Mouse (Mus musculus) midbrain, postnatal 0 days (tissue): Measurements from ENCODE around the gene Il5. TPM values are rescaled to one million over a fixed set of nuclear protein-coding genes. Genes with fewer than 3 reads are reported as not detected.

Experiments used
- ATAC-seq: fragments of 200-750 bp; cut with Nextera tagmentation; 2 replicates; pipeline ENCODE4 v1.8.0; 2017; ENCODE audit warnings: moderate number of reproducible peaks, mild to moderate bottlenecking, moderate TSS enrichment, moderate library complexity; ENCODE audit not compliant: low FRiP score
- DNase-seq: peaks from one replicate; pipeline ENCODE4 v3.0.0-alpha.2; 2015; ENCODE audit warnings: low spot score
- H3K27ac ChIP-seq: fragments of 300-500 bp; sonication (generic); 2 replicates; pipeline ENCODE4 v1.5.1; 2014; ENCODE audit warnings: low read depth, mild to moderate bottlenecking, low read length, mixed read lengths
- H3K27me3 ChIP-seq: fragments of 300-500 bp; sonication (generic); 2 replicates; pipeline ENCODE4 v1.6.1; 2014; ENCODE audit warnings: low read length, control low read depth, mixed read lengths; ENCODE audit not compliant: insufficient read depth
- H3K36me3 ChIP-seq: fragments of 300-500 bp; sonication (generic); 2 replicates; pipeline ENCODE4 v1.6.1; 2014; ENCODE audit warnings: low read length, control low read depth, mixed read lengths; ENCODE audit not compliant: insufficient read depth
- H3K4me1 ChIP-seq: fragments of 300-500 bp; sonication (generic); 2 replicates; pipeline ENCODE4 v1.6.1; 2014; ENCODE audit warnings: mild to moderate bottlenecking, control low read depth, antibody characterized with exemption, low read length, mixed read lengths; ENCODE audit not compliant: insufficient read depth
- H3K4me2 ChIP-seq: fragments of 300-500 bp; sonication (generic); 2 replicates; pipeline ENCODE4 v1.6.1; 2014; ENCODE audit warnings: low read depth, mild to moderate bottlenecking, low read length, mixed read lengths; ENCODE audit not compliant: poor library complexity, severe bottlenecking
- H3K4me3 ChIP-seq: fragments of 300-500 bp; sonication (generic); 2 replicates; pipeline ENCODE4 v1.5.1; 2014; ENCODE audit warnings: low read depth, mild to moderate bottlenecking, low read length, moderate library complexity
- H3K9ac ChIP-seq: fragments of 300-500 bp; sonication (generic); replicated peaks from 2 replicates; pipeline ENCODE4 v1.6.1; 2014; ENCODE audit warnings: mild to moderate bottlenecking, low read length, moderate library complexity, mixed read lengths; ENCODE audit not compliant: poor library complexity, severe bottlenecking
- H3K9me3 ChIP-seq: fragments of 300-500 bp; sonication (generic); 2 replicates; pipeline ENCODE4 v1.6.1; 2016; ENCODE audit warnings: low read length, control low read depth
- CTCF ChIP-seq: IDR thresholded peaks from 2 replicates; pipeline ENCODE4 v1.5.1; 2016; ENCODE audit warnings: antibody characterized with exemption, mild to moderate bottlenecking
- WGBS: fragments of 180-500 bp; shearing (Covaris S2); extraction: QIAGEN DNeasy Blood & Tissue Kit; methylation state at CpG from one replicate; pipeline ENCODE4 v1.1.7; 2014; 5-methylcytosine and 5-hydroxymethylcytosine counted together
- polyA plus RNA-seq: library from polyadenylated mRNA; unstranded; fragments of >200 nt; fragmentation: Nextera tagmentation; extraction: Ambion mirVana; gene quantifications from 2 replicates; pipeline ENCODE4 v1.2.1, GENCODE M21; 2015
- total RNA-seq: library from RNA; depleted of rRNA; stranded (reverse); fragments of >200 nt; gene quantifications from 2 replicates; pipeline ENCODE4 v1.2.3, GENCODE M21; 2014

The Il5 gene
- total and polyA plus RNA-seq, 2 experiments from 2014 or later: 0.30 TPM; not detected in 1

DNA sequence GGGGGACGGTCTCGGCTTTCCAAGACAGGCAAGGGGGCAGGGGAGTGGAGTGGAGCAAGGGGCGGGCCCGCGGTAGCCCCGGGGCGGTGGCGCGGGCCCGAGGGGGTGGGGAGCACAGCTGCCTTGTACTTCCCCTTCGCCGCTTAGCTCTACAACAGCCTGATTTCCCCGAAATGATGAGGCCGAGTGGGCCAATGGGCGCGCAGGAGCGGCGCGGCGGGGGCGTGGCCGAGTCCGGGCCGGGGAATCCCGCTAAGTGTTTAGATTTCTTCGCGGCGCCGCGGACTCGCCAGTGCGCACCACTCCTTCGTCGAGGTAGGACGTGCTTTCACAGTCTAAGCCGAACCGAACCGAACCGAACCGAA, 49.1 kb downstream of the Il5 start, which contains the start of gene Irf1:
Gene Irf1 (plus strand): TSS at position 255 of the 365 bp plus-strand sequence.
- TF ChIP-seq CTCF: no peak
- under 1% methylated on average over 40 of the region's 40 CpGs for WGBS
- H3K4me3 ChIP-seq: peak within 1 kb of the TSS; percentile 67

GRCm38 (mm10) chr11:53770125-53770791, 49.7 kb downstream of the Il5 start:
- Histone ChIP-seq H3K9ac (peak overlapping the region; percentile 67), H3K27me3 (0 out of 2 replicates have a peak, but pooled peaks cover 6% of the 10 kb centered on the region), H3K36me3 (no peaks in the 10 kb centered on the region), H3K9me3 (no peaks in the 10 kb centered on the region), H3K4me2 (peak overlapping the region; percentile 92), H3K4me1 (peaks cover 5% of the 10 kb centered on the region; the same call in 1 of the 2 replicates), H3K4me3 (peak overlapping the region; percentile 67), H3K27ac (0 out of 2 replicates have a peak overlapping the region, but pooled peaks have one; percentile 32)
- ATAC-seq (peak; percentile 75), DNase-seq (peak; percentile 60)
- TF ChIP-seq CTCF: 0 out of 2 replicates have a peak, but pooled peaks have one; percentile 20
- under 1% methylated on average over 66 of the region's 75 CpGs for WGBS

More for the DNA sequence above, 49.1 kb downstream of the Il5 start, which contains the start of gene Irf1:
- H3K27ac ChIP-seq: 0 out of 2 replicates have a peak within 1 kb of the TSS, but pooled peaks have one; percentile 32
- DNase-seq (peak; percentile 83), ATAC-seq (peak; percentile 87)
- H3K9me3 ChIP-seq: no peaks in the 10 kb centered on the region
- H3K36me3 ChIP-seq: no peaks in the 10 kb centered on the region
- peak within 1 kb of the TSS; percentile 67 for H3K9ac ChIP-seq
- H3K27me3 ChIP-seq: 0 out of 2 replicates have a peak, but pooled peaks cover 6% of the 10 kb centered on the region
- peaks cover 5% of the 10 kb centered on the region; the same call in 1 of the 2 replicates for H3K4me1 ChIP-seq
- H3K4me2 ChIP-seq: peak within 1 kb of the TSS; percentile 92

GRCm38 (mm10) chr11:53771001-53771744, 50.6 kb downstream of the Il5 start:
- Histone ChIP-seq H3K27me3 (0 out of 2 replicates have a peak, but pooled peaks cover 6% of the 10 kb centered on the region), H3K9ac (no peak overlapping the region), H3K4me1 (peaks cover 5% of the 10 kb centered on the region; the same call in 1 of the 2 replicates), H3K27ac (no peak overlapping the region), H3K9me3 (no peaks in the 10 kb centered on the region), H3K4me2 (peak overlapping the region; percentile 92), H3K36me3 (no peaks in the 10 kb centered on the region), H3K4me3 (peak overlapping the region; percentile 67; the same call in 1 of the 2 replicates)
- no peak for TF ChIP-seq CTCF
- 86% methylated on average over 11 of the region's 11 CpGs for WGBS
- no peak for ATAC-seq
- DNase-seq: no peak

DNA sequence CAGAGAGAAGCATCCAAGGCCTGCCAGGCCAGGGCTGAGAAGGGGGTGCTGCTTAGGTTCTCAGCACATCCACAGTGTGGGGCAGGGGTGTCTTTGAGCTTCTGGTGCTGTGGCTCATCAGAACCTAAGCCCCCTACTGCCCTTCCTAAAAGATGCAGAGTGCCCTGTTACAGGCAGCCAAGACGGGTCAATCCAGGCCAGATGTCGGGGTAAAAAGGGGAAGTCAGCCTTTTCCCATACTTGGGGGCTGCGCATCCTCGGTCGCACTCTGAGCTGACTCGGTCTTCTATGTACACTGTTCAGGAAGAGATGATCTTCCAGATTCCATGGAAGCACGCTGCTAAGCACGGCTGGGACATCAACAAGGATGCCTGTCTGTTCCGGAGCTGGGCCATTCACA, 51.9 kb downstream of the Il5 start:
- no peak overlapping the region for H3K4me3 ChIP-seq
- H3K27ac ChIP-seq: no peak overlapping the region
- 0 out of 2 replicates have a peak, but pooled peaks cover 6% of the 10 kb centered on the region for H3K27me3 ChIP-seq
- DNase-seq (no peak), ATAC-seq (no peak)
- H3K4me1 ChIP-seq: peaks cover 5% of the 10 kb centered on the region; the same call in 1 of the 2 replicates
- no peak overlapping the region for H3K4me2 ChIP-seq
- no peak for TF ChIP-seq CTCF
- 82% methylated on average over 9 of the region's 9 CpGs for WGBS
- no peak overlapping the region for H3K9ac ChIP-seq
- H3K36me3 ChIP-seq: no peaks in the 10 kb centered on the region
- no peaks in the 10 kb centered on the region for H3K9me3 ChIP-seq

- TF ChIP-seq CTCF: no peak
- DNase-seq (no peak), ATAC-seq (no peak)
- Histone ChIP-seq H3K27me3 (0 out of 2 replicates have a peak, but pooled peaks cover 6% of the 10 kb centered on the region), H3K4me2 (no peak within 1 kb of the TSS), H3K27ac (no peak within 1 kb of the TSS), H3K4me3 (no peak within 1 kb of the TSS), H3K9me3 (no peaks in the 10 kb centered on the region), H3K4me1 (peaks cover 5% of the 10 kb centered on the region; the same call in 1 of the 2 replicates), H3K9ac (no peak within 1 kb of the TSS), H3K36me3 (no peaks in the 10 kb centered on the region)
- 92% methylated on average over 5 of the region's 5 CpGs for WGBS
These were observed 52.5 kb downstream of the Il5 start, which contains the start of gene Gm17334 for GRCm38 (mm10) chr11:53773087-53773486. TSS of gene Gm17334 (minus strand) at chr11:53773187.
